Mouse (Mus musculus) liver, embryonic 14.5 days (tissue): ENCODE results near the gene Rnf146. TPM values are rescaled to one million over a fixed set of nuclear protein-coding genes. Genes with fewer than 3 reads are reported as not detected.

Experiments
- ATAC-seq: fragments of 200-750 bp; cut with Nextera tagmentation; 2 replicates; pipeline ENCODE4 v1.8.0; 2017; ENCODE audit warnings: moderate number of reproducible peaks, mild to moderate bottlenecking, moderate library complexity; ENCODE audit not compliant: insufficient read depth
- DNase-seq, 3 experiments: peaks; one replicate each; pipeline ENCODE4 v3.0.0-alpha.2; 2012 to 2013; ENCODE audit warnings: low read depth in 3 of 3, low spot score in 3 of 3
- H3K27ac ChIP-seq: fragments of 300-500 bp; sonication (generic); 2 replicates; pipeline ENCODE4 v1.5.1; 2014; ENCODE audit warnings: moderate library complexity, mild to moderate bottlenecking, control low read depth, inconsistent platforms
- H3K27me3 ChIP-seq: fragments of 300-500 bp; sonication (generic); 2 replicates; pipeline ENCODE4 v1.6.1; 2014; ENCODE audit warnings: mild to moderate bottlenecking, low read length, moderate library complexity; ENCODE audit not compliant: control insufficient read depth, insufficient read depth
- H3K36me3 ChIP-seq: fragments of 300-500 bp; sonication (generic); replicated peaks from 2 replicates; pipeline ENCODE4 v1.6.1; 2014; ENCODE audit warnings: low read depth; ENCODE audit not compliant: control insufficient read depth, insufficient read depth
- H3K4me1 ChIP-seq, 2 experiments: fragments of 200-500 bp in 1 of 2; fragments of 300-500 bp in 1 of 2; sonication (generic) in 1 of 2; replicated peaks; 2 replicates each; pipeline ENCODE4 v1.6.1; 2012 to 2014; ENCODE audit warnings: antibody characterized with exemption in 1 of 2, inconsistent platforms in 1 of 2, low read length in 1 of 2; ENCODE audit not compliant: control insufficient read depth in 2 of 2, insufficient read depth in 2 of 2
- H3K4me2 ChIP-seq: fragments of 300-500 bp; sonication (generic); 2 replicates; pipeline ENCODE4 v1.6.1; 2014; ENCODE audit warnings: low read depth, mild to moderate bottlenecking, control low read depth, moderate library complexity
- H3K4me3 ChIP-seq, 2 experiments: fragments of 200-500 bp in 1 of 2; fragments of 300-500 bp in 1 of 2; sonication (generic) in 1 of 2; 2 replicates each; pipeline ENCODE4 v1.5.1; 2012 to 2014; ENCODE audit warnings: low read depth in 2 of 2, low read length in 2 of 2, mild to moderate bottlenecking in 2 of 2, control low read depth in 1 of 2, inconsistent platforms in 1 of 2, moderate library complexity in 1 of 2; ENCODE audit not compliant: insufficient read depth in 1 of 2
- H3K9ac ChIP-seq: fragments of 300-500 bp; sonication (generic); replicated peaks from 2 replicates; pipeline ENCODE4 v1.6.1; 2014; ENCODE audit warnings: mild to moderate bottlenecking, control low read depth, moderate library complexity
- H3K9me3 ChIP-seq: fragments of 300-500 bp; sonication (generic); 2 replicates; pipeline ENCODE4 v1.6.1; 2016; ENCODE audit warnings: low read length, mixed read lengths; ENCODE audit not compliant: control insufficient read depth
- CTCF ChIP-seq: IDR thresholded peaks from 2 replicates; pipeline ENCODE4 v1.5.1; 2016; ENCODE audit warnings: antibody characterized with exemption, low read depth, control low read depth
- EP300 ChIP-seq: IDR thresholded peaks from 2 replicates; pipeline ENCODE4 v1.6.1; 2016; ENCODE audit warnings: antibody characterized with exemption, low read depth
- WGBS: fragments of 180-500 bp; shearing (Covaris S2); extraction: QIAGEN DNeasy Blood & Tissue Kit; methylation state at CpG from one replicate; pipeline ENCODE4 v1.1.7; 2014; ENCODE audit not compliant: insufficient replicate concordance; 5-methylcytosine and 5-hydroxymethylcytosine counted together
- polyA plus RNA-seq, 2 experiments: library from polyadenylated mRNA; depleted of rRNA in 1 of 2; stranded (reverse) in 1 of 2; unstranded in 1 of 2; fragments of >200 nt; fragmentation: Nextera tagmentation in 1 of 2; extraction: Ambion mirVana in 1 of 2; gene quantifications; 2 replicates each; pipeline versions ENCODE4 v1.2.1 to v1.2.3; 2012 to 2014

Rnf146 gene
- polyA plus RNA-seq, 2 experiments = 11.4 to 16.1 TPM

GRCm38 (mm10) chr10:29313905-29314304, 48.3 kb downstream of the Rnf146 start:
- H3K36me3 ChIP-seq = no peaks in the 10 kb centered on the region
- peak in 1 of 3 experiments; percentile 13 for DNase-seq
- H3K4me3 ChIP-seq = peak overlapping the region; percentile 69 to 73
- H3K9ac ChIP-seq = peak overlapping the region; percentile 61
- H3K4me1 ChIP-seq = peaks cover 0 to 7% of the 10 kb centered on the region in 2 experiments; a peak in 2 of 4 replicates
- WGBS = 16% methylated on average over 5 of the region's 5 CpGs
- H3K27me3 ChIP-seq = no peaks in the 10 kb centered on the region
- no peaks in the 10 kb centered on the region for H3K9me3 ChIP-seq
- peak overlapping the region; percentile 77 for H3K4me2 ChIP-seq
- TF ChIP-seq EP300 = no peak
- TF ChIP-seq CTCF = no peak
- no peak for ATAC-seq
- no peak overlapping the region; the same call in 1 of the 2 replicates for H3K27ac ChIP-seq

GRCm38 (mm10) chr10:29313064-29313638, 49.1 kb downstream of the Rnf146 start, which contains the start of gene Echdc1:
Gene Echdc1, plus strand, starts transcription at chr10:29313166.
- peak; percentile 97 for ATAC-seq
- under 1% methylated on average over 44 of the region's 49 CpGs for WGBS
- H3K27ac ChIP-seq = peak within 1 kb of the TSS; percentile 60

GRCm38 (mm10) chr10:29311480-29312219, 50.6 kb downstream of the Rnf146 start:
- DNase-seq (no peak), ATAC-seq (no peak)
- H3K4me3 ChIP-seq = peak overlapping the region in 1 of 2 experiments; percentile 73; a peak in 2 of 4 replicates
- H3K36me3 ChIP-seq = no peaks in the 10 kb centered on the region
- H3K27me3 ChIP-seq = no peaks in the 10 kb centered on the region
- H3K4me1 ChIP-seq = peaks cover 0 to 7% of the 10 kb centered on the region in 2 experiments; a peak in 2 of 4 replicates
- no peak overlapping the region for H3K27ac ChIP-seq
- H3K9ac ChIP-seq = no peak overlapping the region
- H3K9me3 ChIP-seq = no peaks in the 10 kb centered on the region
- 55% methylated on average over 4 of the region's 4 CpGs for WGBS
- TF ChIP-seq CTCF (no peak), EP300 (no peak)
- peak overlapping the region; percentile 77 for H3K4me2 ChIP-seq

More at GRCm38 (mm10) chr10:29313064-29313638, 49.1 kb downstream of the Rnf146 start, which contains the start of gene Echdc1:
- Histone ChIP-seq H3K4me1 (peaks cover 0 to 7% of the 10 kb centered on the region in 2 experiments; a peak in 2 of 4 replicates), H3K36me3 (no peaks in the 10 kb centered on the region), H3K9me3 (no peaks in the 10 kb centered on the region), H3K4me2 (peak within 1 kb of the TSS; percentile 77), H3K27me3 (no peaks in the 10 kb centered on the region), H3K9ac (peak within 1 kb of the TSS; percentile 61), H3K4me3 (peak within 1 kb of the TSS; percentile 69 to 73)
- TF ChIP-seq EP300 (no peak), CTCF (peak; percentile 89)
- DNase-seq = peak; percentile 71 to 77 (median 75)

DNA sequence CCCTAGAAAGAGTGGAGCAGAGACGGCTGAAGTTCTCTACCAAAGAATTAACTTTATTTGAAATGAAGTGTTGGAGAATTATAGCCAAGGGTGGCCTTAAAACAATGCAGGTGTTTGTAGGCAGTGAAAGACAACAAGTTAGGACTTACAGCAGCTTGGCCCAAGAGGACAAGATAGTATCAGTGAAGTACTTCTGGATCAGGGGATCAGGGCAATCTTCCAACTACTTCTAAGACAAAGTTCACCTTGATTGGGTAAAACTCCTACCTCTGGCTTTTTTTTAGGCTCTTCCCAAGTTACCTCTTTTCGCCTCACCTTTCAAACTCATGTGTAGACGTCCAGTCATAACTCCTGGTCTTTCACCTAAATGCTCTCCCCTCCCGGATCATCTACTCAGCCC, 60.0 kb downstream of the Rnf146 start:
- Histone ChIP-seq H3K9me3 (no peaks in the 10 kb centered on the region), H3K4me2 (no peak overlapping the region), H3K4me1 (no peaks in the 10 kb centered on the region), H3K4me3 (no peak overlapping the region), H3K27me3 (no peaks in the 10 kb centered on the region), H3K36me3 (no peaks in the 10 kb centered on the region), H3K27ac (no peak overlapping the region), H3K9ac (no peak overlapping the region)
- no peak for ATAC-seq
- 69% methylated on average over 4 of the region's 4 CpGs for whole genome bisulfite sequencing
- TF ChIP-seq CTCF (no peak), EP300 (no peak)
- DNase-seq = no peak

Other genes with a start within 250 kb of the Rnf146 start
- gene Soga3, start 218.6 kb downstream of the Rnf146 start, polyA plus RNA-seq (2012; rRNA removed) = 0.02 and 0.08 TPM in 2 replicates
- not detected in 2 replicates for gene Soga3, start 218.6 kb downstream of the Rnf146 start, polyA plus RNA-seq (2014; fragmentation: Nextera tagmentation; extraction: Ambion mirVana)
- not detected in 2 replicates for gene Gm49353, start 163.5 kb downstream of the Rnf146 start, polyA plus RNA-seq (2012; rRNA removed)
- gene Gm49353, start 163.5 kb downstream of the Rnf146 start, polyA plus RNA-seq (2014; fragmentation: Nextera tagmentation; extraction: Ambion mirVana) = not detected in 2 replicates
- 0.01 and 0.03 TPM in 2 replicates for gene 9330159F19Rik, start 150.8 kb downstream of the Rnf146 start, polyA plus RNA-seq (2012; rRNA removed)
- gene 9330159F19Rik, start 150.8 kb downstream of the Rnf146 start, polyA plus RNA-seq (2014; fragmentation: Nextera tagmentation; extraction: Ambion mirVana) = not detected in 2 replicates
- gene Echdc1, start 49.3 kb downstream of the Rnf146 start, polyA plus RNA-seq (2012; rRNA removed) = 4.9 and 10.4 TPM in 2 replicates
- gene Echdc1, start 49.3 kb downstream of the Rnf146 start, polyA plus RNA-seq (2014; fragmentation: Nextera tagmentation; extraction: Ambion mirVana) = 18.3 and 21.0 TPM in 2 replicates
- gene Rspo3, start 173.4 kb upstream of the Rnf146 start, polyA plus RNA-seq (2012; rRNA removed) = 0.47 and 0.88 TPM in 2 replicates
- gene Rspo3, start 173.4 kb upstream of the Rnf146 start, polyA plus RNA-seq (2014; fragmentation: Nextera tagmentation; extraction: Ambion mirVana) = 1.9 and 2.3 TPM in 2 replicates